Mouse (Mus musculus): ENCODE data around the gene Pde6g.

DNA sequence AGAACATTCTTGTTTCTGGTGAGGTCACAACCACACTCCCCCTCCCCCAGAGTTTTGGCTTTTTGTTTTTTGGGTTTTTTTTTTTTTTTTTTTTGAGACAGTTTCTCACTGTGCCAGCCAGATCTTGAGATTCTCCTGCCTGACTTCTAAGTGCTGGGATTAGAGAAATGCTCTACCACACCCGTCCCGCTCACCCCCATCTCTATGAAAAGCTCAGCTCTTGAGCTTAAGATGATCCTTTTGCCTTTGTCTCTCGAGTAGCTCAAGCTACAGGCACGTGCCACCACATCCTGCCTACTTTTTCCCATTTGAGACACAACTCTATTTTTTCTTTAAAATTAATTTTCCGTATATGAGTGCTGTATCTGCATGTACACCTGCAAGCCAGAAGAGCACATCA lies 11.1 kb upstream of the Pde6g start:
- TF ChIP-seq POLR2AphosphoS5 (IDR thresholded peaks at IDR 0.05; ENCODE audit: borderline replicate concordance, low read depth, low read length) (no peak), CTCF (IDR thresholded peaks at IDR 0.05 in 2 of 3, conservative IDR thresholded peaks at IDR 0.05 in 1 of 3; ENCODE audit: control insufficient read depth in 1 of 3, insufficient read depth in 1 of 3, low read depth in 2 of 3, low read length in 3 of 3, poor library complexity in 1 of 3, severe bottlenecking in 1 of 3) (no peak), RCOR1 (IDR thresholded peaks at IDR 0.05; ENCODE audit: low read depth, low read length) (no peak), CHD2 (IDR thresholded peaks at IDR 0.05; ENCODE audit: low read length) (no peak), HCFC1 (IDR thresholded peaks at IDR 0.05; ENCODE audit: low read depth, low read length) (no peak), E2F4 (IDR thresholded peaks at IDR 0.05; ENCODE audit: borderline replicate concordance, low read depth, low read length) (no peak), BHLHE40 (IDR thresholded peaks at IDR 0.05; ENCODE audit: borderline replicate concordance, low read depth, low read length) (no peak), SIN3A (IDR thresholded peaks at IDR 0.05; ENCODE audit: low read length) (no peak), GABPA (IDR thresholded peaks at IDR 0.05; ENCODE audit: low read depth, low read length) (no peak), POLR2A (IDR thresholded peaks at IDR 0.05; ENCODE audit: control insufficient read depth in 1 of 2, insufficient read depth in 1 of 2, low read depth in 1 of 2, low read length in 2 of 2, poor library complexity in 1 of 2) (no peak; a peak in 1 of 4 replicates), NRF1 (IDR thresholded peaks at IDR 0.05; ENCODE audit: insufficient read depth, low read depth, low read length, poor library complexity, severe bottlenecking) (no peak)

All from MEL (cell line).